Mouse (Mus musculus) spleen, postnatal 36 days (tissue): ENCODE measurements around the gene Aimp1.

Experiments
- DNase-seq, 2 experiments: peaks; one replicate each; pipeline ENCODE4 v3.0.0; 2022; ENCODE audit warnings: low spot score in 2 of 2, mixed read lengths in 1 of 2

Gene Aimp1

GRCm38 (mm10) chr3:132684231-132684928, at the start of gene Aimp1:
TSS of gene Aimp1 (minus strand) at chr3:132684370.
- no peak for DNase-seq

- no peak for DNase-seq
Measured at GRCm38 (mm10) chr3:132724326-132724725, 40.2 kb upstream of the Aimp1 start.

GRCm38 (mm10) chr3:132717316-132717715, 33.1 kb upstream of the Aimp1 start:
- no peak for DNase-seq

- no peak for DNase-seq
Measured at GRCm38 (mm10) chr3:132713913-132714312, 29.7 kb upstream of the Aimp1 start.

- no peak for DNase-seq
Measured at GRCm38 (mm10) chr3:132706977-132707376, 22.8 kb upstream of the Aimp1 start.

GRCm38 (mm10) chr3:132704216-132704615, 20.0 kb upstream of the Aimp1 start:
- DNase-seq: no peak

- no peak for DNase-seq
Measured at GRCm38 (mm10) chr3:132701368-132701767, 17.2 kb upstream of the Aimp1 start.

- peak; percentile 90 for DNase-seq
Measured at GRCm38 (mm10) chr3:132683447-132684230, 531 bp downstream of the Aimp1 start, which contains the start of gene Tbck. TSS of gene Tbck (plus strand) at chr3:132684144.

GRCm38 (mm10) chr3:132677494-132677893, 6.7 kb downstream of the Aimp1 start:
- DNase-seq: no peak

- no peak for DNase-seq
Measured at GRCm38 (mm10) chr3:132655955-132656354, 28.2 kb downstream of the Aimp1 start.

- no peak for DNase-seq
Measured at GRCm38 (mm10) chr3:132653959-132654358, 30.2 kb downstream of the Aimp1 start.

GRCm38 (mm10) chr3:132651776-132652175, 32.4 kb downstream of the Aimp1 start:
- DNase-seq: no peak

- no peak for DNase-seq
Measured at GRCm38 (mm10) chr3:132650191-132650590, 34.0 kb downstream of the Aimp1 start.

GRCm38 (mm10) chr3:132649368-132649767, 34.8 kb downstream of the Aimp1 start:
- DNase-seq: no peak

GRCm38 (mm10) chr3:132646814-132647213, 37.4 kb downstream of the Aimp1 start:
- no peak for DNase-seq

GRCm38 (mm10) chr3:132644071-132644470, 40.1 kb downstream of the Aimp1 start:
- no peak for DNase-seq

- DNase-seq: no peak
Measured at GRCm38 (mm10) chr3:132637080-132637479, 47.1 kb downstream of the Aimp1 start.

GRCm38 (mm10) chr3:132633261-132633660, 50.9 kb downstream of the Aimp1 start:
- DNase-seq: no peak

GRCm38 (mm10) chr3:132629601-132630239, 54.5 kb downstream of the Aimp1 start, which contains the start of gene Gimd1:
TSS of gene Gimd1 (plus strand) at chr3:132629820.
- DNase-seq: no peak

- DNase-seq: no peak
Measured at GRCm38 (mm10) chr3:132628741-132629140, 55.4 kb downstream of the Aimp1 start.
